Mouse (Mus musculus) brain, embryonic 14.5 days (tissue): ENCODE data around the gene Pacsin1.

ENCODE experiments used
- CTCF ChIP-seq: fragments of 200-500 bp; IDR thresholded peaks from 2 replicates; pipeline ENCODE4 v1.5.1; 2012; ENCODE audit warnings: inconsistent platforms, mild to moderate bottlenecking, moderate library complexity, borderline replicate concordance; ENCODE audit not compliant: insufficient read depth, insufficient read length; ENCODE audit errors: extremely low read depth
- POLR2A ChIP-seq: fragments of 200-500 bp; IDR thresholded peaks from 2 replicates; pipeline ENCODE4 v1.6.1; 2012; ENCODE audit warnings: mild to moderate bottlenecking, inconsistent platforms, borderline replicate concordance; ENCODE audit not compliant: poor library complexity, insufficient read depth, insufficient read length, severe bottlenecking; ENCODE audit errors: extremely low read depth

GRCm38 (mm10) chr17:27676270-27676669 lies 21.0 kb downstream of the Pacsin1 start:
- TF ChIP-seq CTCF (no peak), POLR2A (no peak)
